Mouse (Mus musculus): ENCODE measurements around the gene Tbc1d13. TPM values are rescaled to one million over a fixed set of nuclear protein-coding genes. Genes with fewer than 3 reads are reported as not detected.

Gene Tbc1d13
- polyA plus RNA-seq, 1 experiment from 2014 or later, result 20.4 TPM

GRCm38 (mm10) chr2:30200388-30200925, 66.9 kb downstream of the Tbc1d13 start:
- Histone ChIP-seq H3K27ac (replicated peaks; ENCODE audit: low read depth, low read length) (no peak overlapping the region), H3K4me3 (replicated peaks; ENCODE audit: low read depth, low read length) (no peak overlapping the region), H3K27me3 (ENCODE audit: control insufficient read depth, insufficient read depth, low read length) (no peaks in the 10 kb centered on the region), H3K36me3 (ENCODE audit: control insufficient read depth, insufficient read depth, low read length) (no peaks in the 10 kb centered on the region), H3K4me1 (ENCODE audit: control insufficient read depth, insufficient read depth, low read length) (peaks cover 5% of the 10 kb centered on the region; the same call in 1 of the 2 replicates), H3K9ac (replicated peaks; ENCODE audit: low read length) (no peak overlapping the region), H3K4me2 (ENCODE audit: low read length) (no peak overlapping the region), H3K9me3 (ENCODE audit: control insufficient read depth, low read length) (no peaks in the 10 kb centered on the region)
- no peak for DNase-seq
- WGBS, result 88% methylated on average over 5 of the region's 5 CpGs
- no peak for ATAC-seq (ENCODE audit: low FRiP score, low TSS enrichment)

Other genes starting within 250 kb of the Tbc1d13 start
- gene Odf2, start 244.5 kb upstream of the Tbc1d13 start, polyA plus RNA-seq (2014; fragmentation: Nextera tagmentation; extraction: Ambion mirVana), result 47.1 and 60.3 TPM in 2 replicates
- gene Gle1, start 198.3 kb upstream of the Tbc1d13 start, polyA plus RNA-seq (2014; fragmentation: Nextera tagmentation; extraction: Ambion mirVana), result 53.5 and 61.5 TPM in 2 replicates
- gene Sptan1, start 168.2 kb upstream of the Tbc1d13 start, polyA plus RNA-seq (2014; fragmentation: Nextera tagmentation; extraction: Ambion mirVana), result 312 and 331 TPM in 2 replicates
- gene Wdr34, start 84.9 kb upstream of the Tbc1d13 start, polyA plus RNA-seq (2014; fragmentation: Nextera tagmentation; extraction: Ambion mirVana), result 62.9 and 80.2 TPM in 2 replicates
- 376 and 427 TPM in 2 replicates for gene Set, start 76.4 kb upstream of the Tbc1d13 start, polyA plus RNA-seq (2014; fragmentation: Nextera tagmentation; extraction: Ambion mirVana)
- 1.1 and 1.9 TPM in 2 replicates for gene Pkn3, start 56.1 kb upstream of the Tbc1d13 start, polyA plus RNA-seq (2014; fragmentation: Nextera tagmentation; extraction: Ambion mirVana)
- gene Zdhhc12, start 40.1 kb upstream of the Tbc1d13 start, polyA plus RNA-seq (2014; fragmentation: Nextera tagmentation; extraction: Ambion mirVana), result 17.6 and 18.7 TPM in 2 replicates
- 15.1 and 15.6 TPM in 2 replicates for gene Zer1, start 9.2 kb upstream of the Tbc1d13 start, polyA plus RNA-seq (2014; fragmentation: Nextera tagmentation; extraction: Ambion mirVana)
- 23.2 and 28.1 TPM in 2 replicates for gene Endog, start 37.7 kb downstream of the Tbc1d13 start, polyA plus RNA-seq (2014; fragmentation: Nextera tagmentation; extraction: Ambion mirVana)
- gene Spout1, start 44.7 kb downstream of the Tbc1d13 start, polyA plus RNA-seq (2014; fragmentation: Nextera tagmentation; extraction: Ambion mirVana), result 52.8 and 54.8 TPM in 2 replicates
- 15.3 and 17.1 TPM in 2 replicates for gene Kyat1, start 72.1 kb downstream of the Tbc1d13 start, polyA plus RNA-seq (2014; fragmentation: Nextera tagmentation; extraction: Ambion mirVana)
- 66.0 and 70.9 TPM in 2 replicates for gene Lrrc8a, start 104.0 kb downstream of the Tbc1d13 start, polyA plus RNA-seq (2014; fragmentation: Nextera tagmentation; extraction: Ambion mirVana)
- 0.25 TPM in 1 of 2 replicates, not detected in the other for gene Gm28035, start 106.8 kb downstream of the Tbc1d13 start, polyA plus RNA-seq (2014; fragmentation: Nextera tagmentation; extraction: Ambion mirVana)
- gene Phyhd1, start 132.5 kb downstream of the Tbc1d13 start, polyA plus RNA-seq (2014; fragmentation: Nextera tagmentation; extraction: Ambion mirVana), result 4.9 and 6.0 TPM in 2 replicates
- gene Gm28038, start 147.3 kb downstream of the Tbc1d13 start, polyA plus RNA-seq (2014; fragmentation: Nextera tagmentation; extraction: Ambion mirVana), result not detected in 2 replicates
- gene Dolk, start 152.6 kb downstream of the Tbc1d13 start, polyA plus RNA-seq (2014; fragmentation: Nextera tagmentation; extraction: Ambion mirVana), result 32.2 and 32.7 TPM in 2 replicates
- 20.5 and 26.0 TPM in 2 replicates for gene Nup188, start 152.7 kb downstream of the Tbc1d13 start, polyA plus RNA-seq (2014; fragmentation: Nextera tagmentation; extraction: Ambion mirVana)
- 129 and 183 TPM in 2 replicates for gene Sh3glb2, start 225.6 kb downstream of the Tbc1d13 start, polyA plus RNA-seq (2014; fragmentation: Nextera tagmentation; extraction: Ambion mirVana)
- gene Miga2, start 230.5 kb downstream of the Tbc1d13 start, polyA plus RNA-seq (2014; fragmentation: Nextera tagmentation; extraction: Ambion mirVana), result 26.1 and 29.7 TPM in 2 replicates